Mouse (Mus musculus) common myeloid progenitor, adult 5-6 weeks (primary cell): ENCODE data around the gene Gm5624. TPM values are rescaled to one million over a fixed set of nuclear protein-coding genes. Genes with fewer than 3 reads are reported as not detected.
"Not testable (repeated sequence)": the region's sequence is repeated elsewhere in the genome, so short reads cannot be mapped to it uniquely, and the experiment has no call there.

ENCODE experiments used
- ATAC-seq: replicated peaks from 2 replicates; pipeline ENCODE4 v1.8.0; 2016; ENCODE audit warnings: low read depth, mild to moderate bottlenecking, moderate TSS enrichment, inconsistent platforms; ENCODE audit not compliant: poor library complexity, severe bottlenecking
- total RNA-seq: library from RNA; stranded (forward); fragments of 200-1000, 187-1606 nt; gene quantifications from 2 replicates; pipeline ENCODE4 v1.2.3, GENCODE M21; 2017

Gm5624 gene
- total RNA-seq = not detected in 2 replicates

DNA sequence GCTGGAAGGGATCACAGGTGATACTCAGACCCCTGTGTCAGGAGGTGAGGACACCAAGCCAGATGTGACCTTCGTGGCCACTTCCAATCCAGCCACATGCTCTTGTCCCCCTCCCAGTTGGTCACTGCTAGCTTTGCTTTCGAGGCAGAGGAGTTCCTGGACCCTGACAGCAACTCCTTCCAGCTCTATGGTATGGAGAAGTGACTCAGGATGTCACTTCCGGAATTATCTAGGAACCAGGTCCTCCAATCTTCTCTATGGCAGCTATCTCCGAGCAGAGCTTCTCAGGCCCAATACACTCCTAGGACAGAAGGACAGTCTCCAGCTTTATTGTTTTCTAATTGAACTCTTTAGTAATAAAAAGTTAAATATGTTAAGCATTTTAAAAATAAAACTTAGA, at the start of gene Gm5624:
Gene Gm5624, minus strand, starts transcription at position 202 of the 400 bp plus-strand sequence.
- ATAC-seq = not testable (repeated sequence)

DNA sequence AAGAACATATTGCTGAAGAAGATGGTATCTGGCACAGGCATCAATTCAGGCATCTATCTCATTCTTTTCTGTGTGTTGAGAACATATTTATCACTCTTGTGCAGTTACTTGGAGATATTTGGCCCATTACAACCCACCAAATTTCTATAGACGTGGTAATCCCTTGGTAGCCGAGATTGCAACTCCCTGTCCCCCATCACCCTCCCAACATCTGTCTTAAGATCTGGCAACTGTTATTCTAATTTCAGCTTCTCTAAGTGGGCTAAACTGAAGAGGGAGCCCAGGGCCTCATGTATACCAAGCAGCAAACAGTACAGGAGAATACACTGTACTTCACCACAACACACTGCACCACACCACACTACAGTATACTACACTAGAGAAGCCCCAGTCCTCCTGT, 36.0 kb downstream of the Gm5624 start:
- ATAC-seq = not testable (repeated sequence)

DNA sequence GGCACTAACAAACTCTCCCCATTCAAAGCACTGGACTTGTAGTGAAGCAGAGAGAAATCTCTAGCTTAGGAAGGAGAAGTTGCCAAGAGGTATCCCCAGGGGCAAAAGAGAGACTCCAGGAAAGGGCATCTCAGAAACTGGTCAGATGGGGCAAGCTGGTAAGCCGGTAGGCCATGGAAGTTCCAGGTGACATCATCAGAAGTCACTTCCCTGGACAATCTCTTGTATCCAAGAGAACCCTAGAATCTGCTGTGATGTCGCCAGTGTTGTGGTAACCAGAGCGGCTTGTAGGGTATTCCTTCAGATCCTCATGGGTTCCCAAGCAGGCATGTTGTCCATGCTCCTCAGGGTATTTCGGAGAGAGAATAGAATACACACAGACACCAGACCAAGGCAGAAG, 44.9 kb downstream of the Gm5624 start, which contains the start of gene Gm8247:
Gene Gm8247, plus strand, starts transcription at position 301 of the 400 bp plus-strand sequence.
- ATAC-seq = not testable (repeated sequence)

DNA sequence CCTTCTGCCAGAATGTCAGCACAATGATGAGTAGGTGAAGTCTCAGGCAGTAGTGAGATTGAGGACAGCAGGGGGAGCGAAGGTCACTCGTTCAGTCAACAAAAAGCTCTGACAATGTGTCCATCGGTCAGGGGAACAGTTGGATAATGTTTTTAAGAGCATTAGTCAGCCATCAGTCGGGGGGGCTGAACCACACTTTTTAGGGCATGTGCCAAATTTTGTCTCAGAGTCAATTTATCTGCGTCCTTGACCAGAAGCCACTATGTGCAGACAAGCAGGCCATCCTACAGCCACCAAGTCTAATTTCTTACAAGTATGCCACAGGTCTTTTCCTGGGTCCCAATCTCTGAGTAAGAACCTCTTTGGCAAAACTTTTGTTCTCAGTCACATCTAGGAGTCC, 79.8 kb downstream of the Gm5624 start:
- not testable (repeated sequence) for ATAC-seq

DNA sequence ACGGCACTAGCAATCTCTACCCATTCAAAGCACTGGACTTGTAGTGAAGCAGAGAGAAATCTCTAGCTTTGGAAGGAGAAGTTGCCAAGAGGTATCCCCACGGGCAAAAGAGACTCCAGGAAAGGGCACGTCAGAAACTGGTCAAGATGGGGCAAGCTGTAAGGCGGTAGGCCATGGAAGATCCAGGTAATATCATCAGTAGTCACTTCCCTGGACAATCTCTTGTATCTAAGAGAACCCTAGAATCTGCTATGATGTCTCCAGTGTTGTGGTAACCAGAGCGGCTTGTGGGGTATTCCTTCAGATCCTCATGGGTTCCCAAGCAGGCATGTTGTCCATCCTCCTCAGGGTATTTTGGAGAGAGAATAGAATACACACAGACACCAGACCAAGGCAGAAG, 109.8 kb downstream of the Gm5624 start, which contains the start of gene Gm17093:
Gene Gm17093, plus strand, starts transcription at position 301 of the 400 bp plus-strand sequence.
- ATAC-seq = not testable (repeated sequence)

Other genes starting within 250 kb of the Gm5624 start
- gene Gm3371, start 217.2 kb downstream of the Gm5624 start, total RNA-seq = not detected in 2 replicates
- not detected in 2 replicates for gene Gm8232, start 194.3 kb downstream of the Gm5624 start, total RNA-seq
- gene BC061237, start 135.5 kb downstream of the Gm5624 start, total RNA-seq = not detected in 2 replicates
- not detected in 2 replicates for gene Gm17093, start 109.7 kb downstream of the Gm5624 start, total RNA-seq
- gene Gm8247, start 44.8 kb downstream of the Gm5624 start, total RNA-seq = not detected in 2 replicates
- gene Gm8257, start 78.5 kb upstream of the Gm5624 start, total RNA-seq = not detected in 2 replicates
- gene Gm8267, start 122.4 kb upstream of the Gm5624 start, total RNA-seq = not detected in 2 replicates
- not detected in 2 replicates for gene Ptgdr, start 231.4 kb upstream of the Gm5624 start, total RNA-seq